Mouse (Mus musculus) forebrain, embryonic 14.5 days (tissue): ENCODE data around the gene Got1. TPM values are rescaled to one million over a fixed set of nuclear protein-coding genes. Genes with fewer than 3 reads are reported as not detected.

Experiments
- ATAC-seq: fragments of 200-750 bp; cut with Nextera tagmentation; 2 replicates; pipeline ENCODE4 v1.8.0; 2017; ENCODE audit warnings: mild to moderate bottlenecking, moderate library complexity
- DNase-seq: peaks from one replicate; pipeline ENCODE4 v3.0.0-alpha.2; 2015; ENCODE audit warnings: low spot score
- H3K27ac ChIP-seq: fragments of 300-500 bp; sonication (generic); 2 replicates; pipeline ENCODE4 v1.5.1; 2014; ENCODE audit warnings: low read depth, mild to moderate bottlenecking, control low read depth, low read length, moderate library complexity
- H3K27me3 ChIP-seq: fragments of 300-500 bp; sonication (generic); replicated peaks from 2 replicates; pipeline ENCODE4 v1.6.1; 2014; ENCODE audit warnings: low read length, control low read depth, mixed read lengths; ENCODE audit not compliant: control insufficient read depth, insufficient read depth
- H3K36me3 ChIP-seq: fragments of 300-500 bp; sonication (generic); 2 replicates; pipeline ENCODE4 v1.6.1; 2014; ENCODE audit warnings: low read length, control low read depth; ENCODE audit not compliant: control insufficient read depth, insufficient read depth
- H3K4me1 ChIP-seq: fragments of 300-500 bp; sonication (generic); 2 replicates; pipeline ENCODE4 v1.6.1; 2014; ENCODE audit warnings: antibody characterized with exemption, low read length, control low read depth; ENCODE audit not compliant: control insufficient read depth, insufficient read depth
- H3K4me2 ChIP-seq: fragments of 300-500 bp; sonication (generic); 2 replicates; pipeline ENCODE4 v1.6.1; 2014; ENCODE audit warnings: mild to moderate bottlenecking, control low read depth, low read length
- H3K4me3 ChIP-seq: fragments of 300-500 bp; sonication (generic); 2 replicates; pipeline ENCODE4 v1.5.1; 2014; ENCODE audit warnings: low read depth, low read length, control low read depth
- H3K9ac ChIP-seq: fragments of 300-500 bp; sonication (generic); 2 replicates; pipeline ENCODE4 v1.6.1; 2014; ENCODE audit warnings: mild to moderate bottlenecking, low read length, control low read depth, moderate library complexity
- H3K9me3 ChIP-seq: fragments of 300-500 bp; sonication (generic); replicated peaks from 2 replicates; pipeline ENCODE4 v1.6.1; 2016; ENCODE audit warnings: low read length, control low read depth, mixed read lengths; ENCODE audit not compliant: control insufficient read depth
- WGBS: fragments of 180-500 bp; shearing (Covaris S2); extraction: QIAGEN DNeasy Blood & Tissue Kit; methylation state at CpG from one replicate; pipeline ENCODE4 v1.1.7; 2014; 5-methylcytosine and 5-hydroxymethylcytosine counted together
- polyA plus RNA-seq: library from polyadenylated mRNA; unstranded; fragments of >200 nt; fragmentation: Nextera tagmentation; extraction: Ambion mirVana; gene quantifications from 2 replicates; pipeline ENCODE4 v1.2.1, GENCODE M21; 2014

Gene Got1
- polyA plus RNA-seq, 1 experiment from 2014 or later = 56.9 TPM

DNA sequence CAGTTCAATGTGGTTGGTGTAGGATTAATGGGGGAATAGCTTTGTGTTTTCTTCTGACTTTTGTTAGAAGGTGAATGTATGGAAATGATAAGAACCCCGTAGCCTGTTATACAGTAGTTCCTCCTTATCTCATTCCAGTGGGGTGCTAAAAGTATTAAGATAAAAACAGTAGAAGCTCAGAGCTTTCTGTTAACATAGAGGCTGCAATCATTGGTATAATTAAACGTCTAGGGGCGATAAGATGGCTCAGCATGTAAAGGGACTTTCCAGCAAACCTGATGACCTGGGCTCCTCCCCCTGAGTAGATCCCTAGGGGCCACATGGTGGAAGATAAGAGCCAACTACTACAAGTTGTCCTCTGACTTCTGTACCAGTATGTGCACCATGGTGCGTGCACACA is 71.4 kb downstream of the Got1 start:
- Histone ChIP-seq H3K9me3 (no peaks in the 10 kb centered on the region), H3K27ac (no peak overlapping the region), H3K4me2 (no peak overlapping the region), H3K9ac (no peak overlapping the region), H3K4me1 (no peaks in the 10 kb centered on the region), H3K36me3 (no peaks in the 10 kb centered on the region), H3K4me3 (no peak overlapping the region), H3K27me3 (no peaks in the 10 kb centered on the region)
- DNase-seq = no peak
- ATAC-seq = no peak
- WGBS = 94% methylated on average over 4 of the region's 4 CpGs

DNA sequence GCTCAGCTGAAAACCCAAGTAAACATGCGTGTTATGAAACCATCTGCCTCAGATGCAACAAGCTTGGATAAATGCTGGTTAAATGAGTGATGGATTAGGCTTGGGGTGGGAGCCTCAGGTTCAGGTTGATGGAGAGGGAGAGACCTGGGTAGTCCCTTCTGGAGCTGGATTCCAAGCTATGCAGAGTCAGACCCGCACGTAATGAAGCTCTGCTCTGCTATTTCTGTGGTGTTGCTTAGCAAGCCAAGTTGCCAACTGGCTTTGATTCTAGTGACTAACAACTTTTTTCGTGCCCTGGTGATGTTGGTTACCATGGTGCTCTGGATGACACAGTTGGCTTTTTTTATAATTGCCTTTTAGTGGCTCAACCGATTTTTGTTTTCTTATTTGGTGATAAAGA is 72.2 kb downstream of the Got1 start:
- no peaks in the 10 kb centered on the region for H3K9me3 ChIP-seq
- no peak for ATAC-seq
- DNase-seq = peak; percentile 64

DNA sequence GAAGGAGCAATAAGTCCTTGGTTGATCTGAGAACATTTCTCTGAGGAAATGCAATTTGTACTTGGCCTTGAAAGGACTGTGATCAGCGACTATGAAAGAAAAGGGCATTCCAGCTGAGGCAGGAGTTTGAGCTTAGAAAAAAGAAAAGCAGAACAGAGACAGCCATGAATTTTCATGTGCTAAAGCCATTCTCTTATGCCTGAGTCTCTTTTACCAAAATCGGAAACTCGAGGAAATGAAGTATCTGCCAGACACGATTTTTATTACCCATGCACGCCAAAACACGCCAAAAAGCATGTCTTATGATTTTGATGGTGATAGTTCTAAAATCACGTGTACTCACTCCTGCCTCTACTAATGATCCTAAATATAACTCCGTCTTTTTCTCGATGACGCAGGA is 72.8 kb downstream of the Got1 start:
- H3K4me1 ChIP-seq = no peaks in the 10 kb centered on the region
- no peak overlapping the region for H3K4me2 ChIP-seq
- 86% methylated on average over 10 of the region's 10 CpGs for WGBS
- H3K27me3 ChIP-seq = no peaks in the 10 kb centered on the region
- H3K27ac ChIP-seq = no peak overlapping the region
- no peak overlapping the region for H3K9ac ChIP-seq
- DNase-seq (no peak), ATAC-seq (no peak)
- H3K9me3 ChIP-seq = no peaks in the 10 kb centered on the region
- H3K36me3 ChIP-seq = no peaks in the 10 kb centered on the region
- H3K4me3 ChIP-seq = no peak overlapping the region

More for the DNA sequence above, 72.2 kb downstream of the Got1 start:
- Histone ChIP-seq H3K4me1 (no peaks in the 10 kb centered on the region), H3K27ac (no peak overlapping the region), H3K4me2 (no peak overlapping the region), H3K9ac (no peak overlapping the region), H3K4me3 (no peak overlapping the region), H3K27me3 (no peaks in the 10 kb centered on the region), H3K36me3 (no peaks in the 10 kb centered on the region)
- WGBS = 77% methylated on average over 5 of the region's 5 CpGs

Other genes with a start within 250 kb of the Got1 start
- gene Hpse2, start 136.2 kb downstream of the Got1 start, polyA plus RNA-seq = 0.04 TPM in 1 of 2 replicates, not detected in the other
- gene Cnnm1, start 84.2 kb downstream of the Got1 start, polyA plus RNA-seq = 0.62 and 1.4 TPM in 2 replicates
- gene Nkx2-3, start 87.7 kb upstream of the Got1 start, polyA plus RNA-seq = 4.1 and 4.6 TPM in 2 replicates
- gene Slc25a28, start 150.3 kb upstream of the Got1 start, polyA plus RNA-seq = 12.0 and 12.3 TPM in 2 replicates
- gene Entpd7, start 165.1 kb upstream of the Got1 start, polyA plus RNA-seq = 6.7 and 9.2 TPM in 2 replicates
- gene Cutc, start 228.4 kb upstream of the Got1 start, polyA plus RNA-seq = 7.1 and 9.0 TPM in 2 replicates
- gene Cox15, start 228.4 kb upstream of the Got1 start, polyA plus RNA-seq = 5.7 and 6.7 TPM in 2 replicates